ENCODE assay signal across 9 mouse cellular contexts in genomic region chr8:79641119-79641518, GRCm38 (mm10). TPM values are rescaled to one million over a fixed set of nuclear protein-coding genes. Genes with fewer than 3 reads are reported as not detected.
DNase-seq lines count a peak whose midpoint lies in the region; ATAC-seq and TF ChIP-seq lines count a peak whose summit lies in the region.
"Had no signal": no experiment of that assay in that cellular context is flagged by ENCODE, and none has a peak within 500 bp of the region (broad histone marks: within the 10 kb centered on the region; RNA-seq: fewer than 3 reads in every experiment).

No protein-coding gene starts in this region.

- no peak for TF ChIP-seq CTCF in lung, postnatal 0 days (IDR thresholded peaks at IDR 0.05)

- no peak overlapping the region for H3K9ac ChIP-seq in lung, postnatal 0 days (replicated peaks; ENCODE audit: low read depth)
- peak overlapping the region; percentile 79; the same call in 1 of the 2 replicates for H3K9ac ChIP-seq in limb, embryonic 12.5 days (replicated peaks)
- 0 out of 2 replicates have a peak overlapping the region, but pooled peaks have one; percentile 14 for H3K9ac ChIP-seq in stomach, embryonic 14.5 days (replicated peaks; ENCODE audit: low read depth, low read length)

- no peak overlapping the region for H3K27ac ChIP-seq in lung, postnatal 0 days (ENCODE audit: low read length)
- H3K27ac ChIP-seq in forebrain, embryonic 10.5 days: no peak overlapping the region
- H3K27ac ChIP-seq in limb, embryonic 12.5 days: no peak overlapping the region
- no peak overlapping the region for H3K27ac ChIP-seq in stomach, embryonic 14.5 days (ENCODE audit: low read length)

- peak overlapping the region; percentile 80 for H3K4me2 ChIP-seq in lung, postnatal 0 days (replicated peaks; ENCODE audit: low read depth, low read length)
- H3K4me2 ChIP-seq in limb, embryonic 12.5 days: peak overlapping the region; percentile 69
- peak overlapping the region; percentile 72 for H3K4me2 ChIP-seq in stomach, embryonic 14.5 days (replicated peaks; ENCODE audit: low read depth, low read length)

- peak overlapping the region; percentile 11; the same call in 1 of the 2 replicates for H3K4me3 ChIP-seq in lung, postnatal 0 days (ENCODE audit: low read depth, low read length)
- H3K4me3 ChIP-seq in forebrain, embryonic 10.5 days: peak overlapping the region; percentile 92
- peak overlapping the region; percentile 93 for H3K4me3 ChIP-seq in limb, embryonic 12.5 days (replicated peaks)
- H3K4me3 ChIP-seq in stomach, embryonic 14.5 days (ENCODE audit: low read depth, low read length): peak overlapping the region; percentile 72

- H3K27me3 ChIP-seq in lung, postnatal 0 days (replicated peaks; ENCODE audit: insufficient read depth, low read length): no peaks in the 10 kb centered on the region
- H3K27me3 ChIP-seq in forebrain, embryonic 10.5 days (ENCODE audit: poor library complexity, severe bottlenecking): no peaks in the 10 kb centered on the region
- H3K27me3 ChIP-seq in limb, embryonic 12.5 days: no peaks in the 10 kb centered on the region
- H3K27me3 ChIP-seq in stomach, embryonic 14.5 days (ENCODE audit: control insufficient read depth, insufficient read depth, low read length): no peaks in the 10 kb centered on the region

- no peak for TF ChIP-seq EP300 in lung, postnatal 0 days (IDR thresholded peaks at IDR 0.05)

- intact Hi-C loops in left cerebral cortex, postnatal 14 days (cut with DNase I): no loop called here

- H3K36me3 ChIP-seq in lung, postnatal 0 days (ENCODE audit: insufficient read depth, low read length): no peaks in the 10 kb centered on the region
- peaks cover 33% of the 10 kb centered on the region for H3K36me3 ChIP-seq in forebrain, embryonic 10.5 days (replicated peaks)
- peaks cover 19% of the 10 kb centered on the region; the same call in 1 of the 2 replicates for H3K36me3 ChIP-seq in limb, embryonic 12.5 days
- H3K36me3 ChIP-seq in stomach, embryonic 14.5 days (ENCODE audit: control insufficient read depth, insufficient read depth, low read length): peaks cover 13% of the 10 kb centered on the region; the same call in 1 of the 2 replicates

- H3K9me3 ChIP-seq in lung, postnatal 0 days (ENCODE audit: low read length): no peaks in the 10 kb centered on the region
- H3K9me3 ChIP-seq in forebrain, embryonic 10.5 days: no peaks in the 10 kb centered on the region
- H3K9me3 ChIP-seq in limb, embryonic 12.5 days: no peaks in the 10 kb centered on the region
- H3K9me3 ChIP-seq in stomach, embryonic 14.5 days (ENCODE audit: control insufficient read depth, low read depth, low read length): no peaks in the 10 kb centered on the region

- ATAC-seq in lung, postnatal 0 days: no peak
- ATAC-seq in limb, embryonic 12.5 days (ENCODE audit: insufficient number of reproducible peaks, insufficient read depth, low FRiP score, low TSS enrichment, low read depth): no peak
- no peak for ATAC-seq in stomach, embryonic 14.5 days (ENCODE audit: insufficient number of reproducible peaks, insufficient read depth, low FRiP score, low read depth)

- H3K4me1 ChIP-seq in lung, postnatal 0 days (ENCODE audit: insufficient read depth, low read depth, low read length): peaks cover 10% of the 10 kb centered on the region
- peaks cover 29% of the 10 kb centered on the region for H3K4me1 ChIP-seq in forebrain, embryonic 10.5 days
- peaks cover 25% of the 10 kb centered on the region for H3K4me1 ChIP-seq in limb, embryonic 12.5 days (replicated peaks)
- H3K4me1 ChIP-seq in stomach, embryonic 14.5 days (ENCODE audit: control insufficient read depth, insufficient read depth, low read length): peaks cover 18% of the 10 kb centered on the region

- WGBS in lung, postnatal 0 days: 6% methylated on average over 1 of the region's 1 CpGs
- 33% methylated on average over 1 of the region's 1 CpGs for WGBS in forebrain, embryonic 10.5 days
- WGBS in limb, embryonic 12.5 days: 35% methylated on average over 1 of the region's 1 CpGs
- WGBS in stomach, embryonic 14.5 days: 6% methylated on average over 1 of the region's 1 CpGs

- DNase-seq in lung, postnatal 0 days (ENCODE audit: low spot score): no peak
- DNase-seq in lung, postnatal 36 days: no peak
- no peak for DNase-seq in forebrain, embryonic 10.5 days (ENCODE audit: extremely low spot score, low spot score)
- DNase-seq in adrenal gland, adult 2 months: no peak
- no peak for DNase-seq in right cerebral cortex, postnatal 4 days
- DNase-seq in left cerebral cortex, postnatal 14 days (ENCODE audit: low spot score in 2 of 2): no peak
- DNase-seq: kidney, adult 9 months had no signal

RNA-seq across cellular contexts. Expression of gene Otud4, which starts 1.7 kb away (rescaled TPM):
- polyA plus RNA-seq in lung, postnatal 0 days (2015; fragmentation: Nextera tagmentation; extraction: Ambion mirVana): 8.0 and 8.7 TPM in 2 replicates
- 17.4 and 19.0 TPM in 2 replicates for polyA plus RNA-seq in forebrain, embryonic 10.5 days (2016; fragmentation: Nextera tagmentation; extraction: Ambion mirVana)
- polyA plus RNA-seq in limb, embryonic 12.5 days (2016; fragmentation: Nextera tagmentation; extraction: Ambion mirVana): 15.8 and 19.8 TPM in 2 replicates
- polyA plus RNA-seq in stomach, embryonic 14.5 days (2014; fragmentation: Nextera tagmentation; extraction: Ambion mirVana): 27.2 and 28.7 TPM in 2 replicates
- total RNA-seq in adrenal gland, adult 2 months (2021): 10 to 100 TPM; 32.9 to 56.6 TPM
- 12.1 and 16.4 TPM in 2 replicates for polyA plus RNA-seq in adrenal gland, adult 2 months (2012; rRNA removed)
- total RNA-seq in left cerebral cortex, postnatal 14 days (2021): 10 to 100 TPM; 36.8 to 44.4 TPM

Comparison
In these comparisons a context has a peak if more than half of its experiments do, and no peak if none do; other contexts are left out.
1. H3K4me3 ChIP-seq: peak in every context shown above with its lines; median percentile 93 in limb, embryonic 12.5 days; 92 in forebrain, embryonic 10.5 days; 72 in stomach, embryonic 14.5 days; 11 in lung, postnatal 0 days.